Mouse (Mus musculus) heart, adult 18-20 months (tissue): ENCODE results near the gene Vps11. TPM values are rescaled to one million over a fixed set of nuclear protein-coding genes. Genes with fewer than 3 reads are reported as not detected.
"Not testable (repeated sequence)": the region's sequence is repeated elsewhere in the genome, so short reads cannot be mapped to it uniquely, and the experiment has no call there.

Source experiments
- DNase-seq, 2 experiments: peaks; one replicate each; pipeline ENCODE4 v3.0.0; 2021 to 2022; ENCODE audit warnings: mixed read lengths in 1 of 2
- microRNA-seq, 2 experiments: library from miRNA; unstranded; fragments of <30 nt; microRNA quantifications; one replicate each; pipeline ENCODE4 v1.2.0; 2022
- total RNA-seq, 2 experiments: library from RNA; stranded (reverse); gene quantifications; 2 replicates each; pipeline ENCODE4 v1.2.3; 2021

Gene Vps11
- total RNA-seq, 2 experiments from 2014 or later = 14.4 to 18.3 TPM

DNA sequence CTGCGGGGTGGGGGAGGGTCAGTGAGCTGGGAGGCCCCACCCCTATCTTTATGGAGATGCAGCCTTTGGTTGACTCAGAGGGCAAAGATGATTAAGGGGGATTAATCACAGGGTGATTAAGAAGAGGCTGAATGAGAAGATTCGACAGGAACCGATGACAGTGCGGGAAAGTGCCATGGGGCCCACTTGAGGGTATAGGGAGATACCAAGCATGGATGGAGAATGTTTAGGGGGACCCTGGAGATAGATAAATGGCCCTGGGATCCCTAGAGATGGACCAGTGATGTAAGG, 47.3 kb downstream of the Vps11 start:
- no peak for DNase-seq

DNA sequence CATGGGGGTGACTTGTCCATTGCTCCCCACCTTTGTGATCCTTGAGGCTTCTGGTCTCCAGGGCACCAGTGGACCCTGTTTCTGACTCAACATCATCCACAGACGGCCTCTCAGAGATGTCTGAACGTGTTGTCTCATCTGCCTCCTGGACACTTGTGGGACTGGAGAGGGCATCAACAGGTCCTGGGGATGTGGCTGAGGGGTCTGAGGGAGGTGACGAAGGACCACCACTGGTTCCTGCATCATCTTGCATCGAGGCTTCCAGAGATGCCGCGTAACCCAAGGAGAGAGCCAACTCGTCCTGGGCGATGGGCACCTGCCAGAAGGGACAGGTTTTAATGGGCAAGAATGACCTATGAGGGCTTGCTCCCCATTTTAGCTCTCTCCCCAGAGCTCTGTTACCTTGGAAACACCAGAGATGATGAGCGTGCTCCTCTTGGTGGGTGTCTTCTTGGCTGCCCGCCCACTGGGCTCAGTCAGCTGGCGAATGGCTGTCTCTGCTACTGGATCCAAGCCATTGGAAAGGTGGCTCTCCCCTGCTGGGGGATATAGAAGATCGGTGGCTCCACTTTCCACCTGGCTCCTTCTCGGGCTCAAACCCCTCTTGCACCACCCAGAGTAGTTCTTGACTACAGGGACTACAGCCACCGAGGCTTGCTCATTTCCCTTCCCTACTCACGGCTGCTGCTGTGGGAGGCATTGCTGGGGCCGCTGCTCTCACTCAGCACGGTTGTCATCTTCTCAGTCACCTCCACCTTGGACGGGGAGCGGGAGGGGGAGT, 47.8 kb downstream of the Vps11 start:
- no peak for DNase-seq

DNA sequence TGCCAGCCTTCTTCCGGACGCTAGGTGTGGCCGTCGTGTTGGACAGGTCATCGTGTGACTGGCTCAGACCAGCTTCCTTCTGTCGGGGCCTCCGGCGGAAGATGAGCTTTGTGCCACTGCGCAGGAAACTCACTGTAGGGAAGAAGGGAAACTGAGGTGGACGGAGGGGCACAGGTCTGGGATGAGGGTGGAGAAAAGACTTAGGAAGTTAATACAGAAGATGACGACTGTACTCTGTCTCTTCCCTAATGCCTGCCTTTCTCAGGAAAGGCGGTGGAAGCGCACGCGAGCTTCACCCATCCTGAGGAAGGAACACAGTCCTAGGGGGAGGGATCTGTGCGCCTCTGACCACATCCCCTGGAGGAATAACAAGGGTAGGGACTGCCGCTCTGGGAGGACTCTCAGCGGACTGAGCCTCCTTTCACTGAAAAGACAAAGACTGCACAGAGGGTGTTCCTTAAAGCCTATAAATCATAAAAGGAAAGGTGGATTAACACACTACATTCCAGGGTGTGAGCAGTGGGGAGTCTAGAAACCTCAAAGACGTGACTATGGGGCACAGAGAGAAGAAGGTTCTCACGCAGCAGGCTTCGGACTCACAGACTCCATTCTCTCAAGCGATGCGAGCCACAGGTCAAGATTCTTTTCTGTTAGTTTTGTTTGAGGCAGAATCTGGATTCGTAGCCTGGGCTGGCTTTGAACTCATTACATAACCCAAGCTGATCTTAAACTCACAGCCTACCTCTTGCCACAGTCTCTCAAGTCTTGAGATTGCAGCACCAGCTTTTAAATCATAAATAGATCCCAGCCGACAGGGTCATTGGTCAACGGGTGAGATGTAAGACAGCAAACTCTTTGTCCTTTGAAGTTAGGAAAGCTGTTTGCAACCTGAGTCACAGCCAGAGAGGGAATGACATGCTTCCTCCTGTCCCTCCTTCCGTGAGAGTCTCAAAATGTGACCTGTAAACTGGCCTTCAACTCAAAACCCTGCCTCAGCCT, 50.0 kb downstream of the Vps11 start:
- peak; percentile 57 to 84 for DNase-seq

DNA sequence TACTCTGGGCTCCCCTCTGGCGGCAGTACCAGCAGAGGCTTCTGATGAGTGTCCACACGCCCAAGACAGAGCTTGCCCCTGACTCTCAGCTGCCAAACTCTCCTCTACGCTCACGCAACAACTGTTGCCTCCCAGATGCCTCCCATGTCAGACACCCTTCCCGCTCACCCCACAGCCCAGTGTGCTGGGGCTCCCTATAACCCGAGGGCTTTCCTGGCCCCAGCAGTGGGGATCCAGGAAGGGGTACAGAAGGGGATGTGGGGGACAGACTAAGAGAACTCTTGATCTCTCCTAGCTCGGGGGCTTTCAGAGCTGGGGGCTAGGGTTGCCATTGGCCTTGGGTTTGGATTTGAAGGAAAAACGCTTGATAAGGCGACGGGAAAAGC, 50.7 kb downstream of the Vps11 start:
- DNase-seq = no peak

DNA sequence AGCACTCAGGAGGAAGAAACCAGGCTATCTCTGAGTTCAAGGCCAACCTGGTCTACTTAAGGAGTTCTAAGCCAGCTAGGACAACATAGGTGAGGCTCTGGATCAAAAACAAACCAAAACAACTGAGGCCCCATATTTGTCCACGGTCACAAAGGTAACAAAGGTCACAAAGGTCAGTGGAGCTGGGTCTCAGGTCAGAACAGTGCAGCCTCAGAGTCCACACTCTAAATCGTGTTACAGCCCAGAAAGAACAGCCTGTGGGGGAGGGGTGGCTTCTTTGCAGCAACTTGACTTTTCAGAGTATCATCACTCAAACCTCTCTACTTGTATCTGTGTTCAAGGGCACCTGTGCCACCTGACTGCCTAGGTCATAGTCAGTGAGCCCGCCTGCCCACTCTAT, 51.7 kb downstream of the Vps11 start:
- DNase-seq = no peak

- no peak for DNase-seq
Measured at GRCm38 (mm10) chr9:44307248-44307647, 54.2 kb downstream of the Vps11 start.

DNA sequence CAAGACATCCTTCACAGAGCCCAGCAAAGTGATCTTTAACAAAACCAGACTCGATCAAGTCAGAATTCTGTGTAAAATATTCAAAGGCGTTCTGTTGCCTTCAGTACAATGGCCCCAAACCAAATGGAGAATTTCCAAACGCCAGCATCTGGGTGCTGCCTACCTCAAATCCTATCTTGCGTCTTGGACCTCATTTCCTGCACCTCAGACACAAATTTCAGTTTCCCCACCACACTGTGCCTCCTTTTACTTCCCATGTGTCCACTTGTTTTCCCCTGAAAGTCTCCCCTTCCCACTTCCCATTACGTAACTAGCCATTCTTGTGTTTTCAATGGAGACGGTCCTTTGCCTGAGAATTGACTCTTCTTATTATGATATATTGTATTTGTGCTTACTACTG, 54.9 kb downstream of the Vps11 start:
- no peak for DNase-seq

DNA sequence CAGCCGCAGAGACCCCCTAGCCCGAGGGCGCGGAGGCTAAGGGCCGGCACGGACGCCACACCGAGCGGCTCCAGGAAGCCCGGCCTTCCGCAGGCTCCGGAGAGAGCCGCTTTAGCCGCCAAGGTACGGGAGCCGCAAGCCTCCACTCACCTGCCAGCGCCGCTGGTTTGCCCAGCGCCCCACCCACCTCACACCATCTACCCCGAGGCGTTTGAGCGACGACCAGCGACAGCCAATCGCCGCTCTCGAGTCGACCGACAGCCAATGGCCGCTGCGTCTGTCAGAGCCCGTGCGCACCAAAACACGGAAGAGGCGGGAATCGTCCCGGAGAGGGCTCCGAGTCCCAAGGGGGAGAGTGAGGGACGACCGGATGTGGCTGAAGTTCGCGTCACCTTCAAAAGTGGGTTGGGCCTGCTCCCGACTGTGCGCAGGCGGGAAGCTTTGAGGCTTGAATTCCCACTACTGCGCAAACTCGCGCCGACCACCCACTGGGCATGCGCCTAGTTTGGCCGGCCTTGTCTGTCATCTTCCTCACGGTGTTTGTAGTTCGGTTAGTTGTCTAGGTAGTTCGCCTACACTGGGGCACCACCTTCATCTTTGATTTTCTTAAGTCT, 55.9 kb downstream of the Vps11 start, which contains the start of gene Hinfp:
TSS of gene Hinfp (minus strand) at position 206 of the 614 bp plus-strand sequence.
- DNase-seq = peak; percentile 99 to 100

- not testable (repeated sequence) for DNase-seq
Measured at GRCm38 (mm10) chr9:44300001-44300400, 61.5 kb downstream of the Vps11 start.

Small RNAs within 50 kb of the gene (microRNA-seq; reads per million reads assigned to microRNA genes)
- gene Gm44335 (0 reads per million in 2 experiments), gene Mir7085 (0.38 to 0.54 reads per million in 2 experiments)

Other genes starting within 250 kb of the Vps11 start
- gene Gm49380, start 248.2 kb downstream of the Vps11 start, total RNA-seq = under 1 TPM in 1 of 2 experiments, not detected in 1; 0.37 TPM
- 1 to 10 TPM; 5.9 to 6.0 TPM for gene Rnf26, start 248.2 kb downstream of the Vps11 start, total RNA-seq
- gene Mcam, start 227.2 kb downstream of the Vps11 start, total RNA-seq = 10 to 100 TPM; 31.0 to 38.6 TPM
- 10 to 100 TPM; 18.0 to 18.5 TPM for gene Cbl, start 127.6 kb downstream of the Vps11 start, total RNA-seq
- 1 to 10 TPM in 1 of 2 experiments, not detected in 1; 1.7 TPM for gene Ccdc153, start 121.0 kb downstream of the Vps11 start, total RNA-seq
- gene Pdzd3, start 110.2 kb downstream of the Vps11 start, total RNA-seq = 1 to 10 TPM; 4.6 to 5.4 TPM
- gene Nlrx1, start 93.1 kb downstream of the Vps11 start, total RNA-seq = 10 to 100 TPM; 21.7 to 25.6 TPM
- under 1 TPM; 0.30 to 0.85 TPM for gene Abcg4, start 73.1 kb downstream of the Vps11 start, total RNA-seq
- gene Hinfp, start 56.0 kb downstream of the Vps11 start, total RNA-seq = 1 to 10 TPM; 8.1 TPM
- gene C2cd2l, start 41.4 kb downstream of the Vps11 start, total RNA-seq = 10 to 100 TPM; 13.7 to 19.6 TPM
- gene Dpagt1, start 35.7 kb downstream of the Vps11 start, total RNA-seq = 10 to 100 TPM; 17.8 to 18.2 TPM
- 10 to 100 TPM; 10.7 TPM for gene H2afx, start 27.0 kb downstream of the Vps11 start, total RNA-seq
- 10 to 100 TPM; 50.0 to 50.8 TPM for gene Hmbs, start 17.4 kb downstream of the Vps11 start, total RNA-seq
- gene Hyou1, start 17.8 kb upstream of the Vps11 start, total RNA-seq = 10 to 100 TPM; 46.6 to 65.5 TPM
- 10 to 100 TPM; 17.8 to 20.3 TPM for gene Slc37a4, start 35.2 kb upstream of the Vps11 start, total RNA-seq
- 100 to 1,000 TPM; 788 to 877 TPM for gene Rps25, start 45.5 kb upstream of the Vps11 start, total RNA-seq
- gene Trappc4, start 45.9 kb upstream of the Vps11 start, total RNA-seq = 10 to 100 TPM; 42.0 to 43.6 TPM
- 1 to 10 TPM; 5.0 to 6.0 TPM for gene Ccdc84, start 56.9 kb upstream of the Vps11 start, total RNA-seq
- not detected for gene Foxr1, start 79.5 kb upstream of the Vps11 start, total RNA-seq
- not detected for gene Upk2, start 93.3 kb upstream of the Vps11 start, total RNA-seq
- 10 to 100 TPM; 36.2 to 41.7 TPM for gene Bcl9l, start 121.2 kb upstream of the Vps11 start, total RNA-seq
- gene Cxcr5, start 200.2 kb upstream of the Vps11 start, total RNA-seq = 1 to 10 TPM in 1 of 2 experiments, under 1 TPM in 1; 0.37 to 2.8 TPM
- gene Ddx6, start 243.2 kb upstream of the Vps11 start, total RNA-seq = 10 to 100 TPM; 89.2 to 90.7 TPM